ENCODE assay signal across 8 mouse cellular contexts in the genomic region with DNA sequence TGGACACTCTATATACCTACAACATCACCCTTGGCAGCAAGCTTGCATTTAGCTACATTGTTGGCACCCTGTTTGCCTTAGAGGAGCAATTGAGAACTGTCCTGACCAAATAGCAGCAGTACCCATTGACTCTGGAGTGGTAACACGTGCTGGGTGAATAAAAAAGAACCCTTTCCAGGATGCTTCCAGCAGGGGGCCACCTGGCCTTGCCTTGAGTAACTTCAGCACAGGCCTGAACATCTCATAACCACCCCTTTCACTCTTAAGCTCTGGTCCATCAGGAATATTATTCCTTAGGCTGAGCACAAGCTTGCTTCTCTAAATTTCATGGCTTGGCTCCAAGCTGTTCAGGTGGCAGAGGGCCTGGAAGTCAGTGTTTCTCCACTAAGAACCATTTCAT. TPM values are rescaled to one million over a fixed set of nuclear protein-coding genes. Genes with fewer than 3 reads are reported as not detected.
DNase-seq lines count a peak whose midpoint lies in the region; ATAC-seq and TF ChIP-seq lines count a peak whose summit lies in the region.
"Had no signal": no experiment of that assay in that cellular context is flagged by ENCODE, and none has a peak within 500 bp of the region (broad histone marks: within the 10 kb centered on the region; RNA-seq: fewer than 3 reads in every experiment).

No protein-coding gene starts in this region.

- no peaks in the 10 kb centered on the region for H3K79me2 ChIP-seq in MEL (ENCODE audit: control insufficient read depth, insufficient read depth, low read length, poor library complexity)

- H3K27me3 ChIP-seq in MEL (ENCODE audit: control insufficient read depth in 1 of 2, insufficient read depth in 2 of 2, low read length in 2 of 2) = no peaks in the 10 kb centered on the region
- H3K27me3 ChIP-seq in forebrain, embryonic 12.5 days = no peaks in the 10 kb centered on the region; the same call in 1 of the 2 replicates
- no peaks in the 10 kb centered on the region for H3K27me3 ChIP-seq in hindbrain, embryonic 16.5 days (replicated peaks; ENCODE audit: control insufficient read depth, insufficient read depth, low read length)

- H3K9me3 ChIP-seq in MEL (replicated peaks; ENCODE audit: insufficient read depth, low read length) = no peaks in the 10 kb centered on the region
- no peaks in the 10 kb centered on the region for H3K9me3 ChIP-seq in forebrain, embryonic 12.5 days
- H3K9me3 ChIP-seq in hindbrain, embryonic 16.5 days (ENCODE audit: control insufficient read depth, low read length) = no peaks in the 10 kb centered on the region

- H3K4me3 ChIP-seq in MEL (ENCODE audit: control insufficient read depth in 1 of 2, insufficient read depth in 1 of 2, low read depth in 2 of 2, low read length in 2 of 2) = no peak overlapping the region
- H3K4me3 ChIP-seq in bone marrow, adult 2 months (replicated peaks; ENCODE audit: control insufficient read depth, low read depth, low read length) = no peak overlapping the region
- H3K4me3 ChIP-seq in forebrain, embryonic 12.5 days (replicated peaks) = no peak overlapping the region
- H3K4me3 ChIP-seq in hindbrain, embryonic 16.5 days (ENCODE audit: low read length) = no peak overlapping the region

- peaks cover 0 to 3% of the 10 kb centered on the region in 2 experiments; a peak in 1 of 4 replicates for H3K4me1 ChIP-seq in MEL (ENCODE audit: control insufficient read depth in 1 of 2, insufficient read depth in 2 of 2, low read length in 2 of 2)
- no peaks in the 10 kb centered on the region for H3K4me1 ChIP-seq in bone marrow, adult 2 months (ENCODE audit: control insufficient read depth, insufficient read depth, low read length)
- H3K4me1 ChIP-seq in forebrain, embryonic 12.5 days = no peaks in the 10 kb centered on the region
- no peaks in the 10 kb centered on the region for H3K4me1 ChIP-seq in hindbrain, embryonic 16.5 days (ENCODE audit: control insufficient read depth, insufficient read depth, low read depth, low read length)

- peak; percentile 56 for DNase-seq in MEL (ENCODE audit: low read depth, low spot score)
- peak; percentile 29 for DNase-seq in left cerebral cortex, adult 11 months (ENCODE audit: low spot score)
- peak; percentile 44 to 59 for DNase-seq in right cerebral cortex, postnatal 36 days (ENCODE audit: low spot score in 2 of 2)

- TF ChIP-seq CTCF in MEL (IDR thresholded peaks at IDR 0.05 in 2 of 3, conservative IDR thresholded peaks at IDR 0.05 in 1 of 3; ENCODE audit: control insufficient read depth in 1 of 3, insufficient read depth in 1 of 3, low read depth in 2 of 3, low read length in 3 of 3, poor library complexity in 1 of 3, severe bottlenecking in 1 of 3) = peak; percentile 40 to 67 (median 65)
- TF ChIP-seq CTCF in bone marrow, adult 2 months (IDR thresholded peaks at IDR 0.05; ENCODE audit: control insufficient read depth, insufficient read depth, low read length) = peak; percentile 36; the same call in 1 of the 2 replicates

- WGBS in bone marrow, adult 2 months = 17% methylated on average over 1 of the region's 1 CpGs
- WGBS in forebrain, embryonic 12.5 days = 29% methylated on average over 1 of the region's 1 CpGs
- 12% methylated on average over 1 of the region's 1 CpGs for WGBS in hindbrain, embryonic 16.5 days

- H3K27ac ChIP-seq in MEL (ENCODE audit: control insufficient read depth, low read depth, low read length) = no peak overlapping the region
- no peak overlapping the region for H3K27ac ChIP-seq in bone marrow, adult 2 months (ENCODE audit: control insufficient read depth, insufficient read depth, low read depth, low read length, poor library complexity)
- no peak overlapping the region for H3K27ac ChIP-seq in forebrain, embryonic 12.5 days
- no peak overlapping the region for H3K27ac ChIP-seq in hindbrain, embryonic 16.5 days (ENCODE audit: low read depth, low read length)
- H3K27ac ChIP-seq: macrophage had no signal

- H3K9ac ChIP-seq in MEL (ENCODE audit: control insufficient read depth, low read depth, low read length, poor library complexity, severe bottlenecking) = no peak overlapping the region
- H3K9ac ChIP-seq in forebrain, embryonic 12.5 days = no peak overlapping the region
- H3K9ac ChIP-seq in hindbrain, embryonic 16.5 days (ENCODE audit: low read depth, low read length) = no peak overlapping the region

- TF ChIP-seq EP300 in MEL (IDR thresholded peaks at IDR 0.05; ENCODE audit: low read depth in 1 of 2, low read length in 2 of 2) = no peak

- no peaks in the 10 kb centered on the region for H3K36me3 ChIP-seq in MEL (ENCODE audit: control insufficient read depth in 1 of 2, insufficient read depth in 2 of 2, low read length in 2 of 2)
- peaks cover 3% of the 10 kb centered on the region; the same call in 1 of the 2 replicates for H3K36me3 ChIP-seq in forebrain, embryonic 12.5 days (replicated peaks)
- H3K36me3 ChIP-seq in hindbrain, embryonic 16.5 days (ENCODE audit: control insufficient read depth, insufficient read depth, low read length) = no peaks in the 10 kb centered on the region

- ATAC-seq in forebrain, embryonic 12.5 days (ENCODE audit: low FRiP score) = peak; percentile 62
- 0 out of 2 replicates have a peak, but pooled peaks have one; percentile 34 for ATAC-seq in hindbrain, embryonic 16.5 days
- ATAC-seq in megakaryocyte progenitor cell, adult 5-6 weeks (replicated peaks; ENCODE audit: poor library complexity) = peak; percentile 78

- TF ChIP-seq POLR2A in MEL (IDR thresholded peaks at IDR 0.05; ENCODE audit: control insufficient read depth in 1 of 2, insufficient read depth in 1 of 2, low read depth in 1 of 2, low read length in 2 of 2, poor library complexity in 1 of 2) = no peak
- TF ChIP-seq POLR2A in bone marrow, adult 2 months (IDR thresholded peaks at IDR 0.05; ENCODE audit: borderline replicate concordance, control insufficient read depth, low read depth, low read length) = no peak

- peak; percentile 74 for TF ChIP-seq RAD21 in MEL (IDR thresholded peaks at IDR 0.05; ENCODE audit: low read depth, low read length)

- no peak overlapping the region for H3K4me2 ChIP-seq in forebrain, embryonic 12.5 days
- no peak overlapping the region for H3K4me2 ChIP-seq in hindbrain, embryonic 16.5 days (ENCODE audit: low read length)

TF ChIP-seq in MEL, 35 proteins besides CTCF, POLR2A, EP300 and RAD21:
- no peak for TF ChIP-seq TAL1 (IDR thresholded peaks at IDR 0.05; ENCODE audit: low read length)
- TF ChIP-seq SIN3A (IDR thresholded peaks at IDR 0.05; ENCODE audit: low read length) = no peak
- no peak for TF ChIP-seq MYB (IDR thresholded peaks at IDR 0.05; ENCODE audit: low read depth, low read length)
- TF ChIP-seq ETS1 (IDR thresholded peaks at IDR 0.05; ENCODE audit: low read depth, low read length) = no peak
- no peak for TF ChIP-seq CHD1 (IDR thresholded peaks at IDR 0.05; ENCODE audit: low read depth, low read length)
- peak; percentile 54 for TF ChIP-seq ZC3H11A (IDR thresholded peaks at IDR 0.05; ENCODE audit: low read depth, low read length)
- no peak for TF ChIP-seq ZNF384 (IDR thresholded peaks at IDR 0.05; ENCODE audit: low read depth, low read length)
- TF ChIP-seq NRF1 (IDR thresholded peaks at IDR 0.05; ENCODE audit: insufficient read depth, low read depth, low read length, poor library complexity, severe bottlenecking) = no peak
- TF ChIP-seq ZKSCAN1 (IDR thresholded peaks at IDR 0.05; ENCODE audit: low read depth, low read length) = no peak
- TF ChIP-seq MYC (IDR thresholded peaks at IDR 0.05; ENCODE audit: low read depth, low read length) = no peak
- TF ChIP-seq SMC3 (IDR thresholded peaks at IDR 0.05; ENCODE audit: low read depth, low read length) = peak; percentile 76
- TF ChIP-seq ELF1 (IDR thresholded peaks at IDR 0.05; ENCODE audit: low read depth, low read length) = no peak
- TF ChIP-seq MAFK (IDR thresholded peaks at IDR 0.05; ENCODE audit: borderline replicate concordance, low read depth, low read length) = no peak
- no peak for TF ChIP-seq TCF12 (IDR thresholded peaks at IDR 0.05; ENCODE audit: low read depth, low read length)

RNA-seq across cellular contexts. Expression of gene Tmtc4, which starts 30.5 kb away (rescaled TPM):
- 9.2 and 11.5 TPM in 2 replicates for total RNA-seq in MEL (2012; rRNA removed)
- 10 to 100 TPM in 1 of 2 experiments, not detected in 1; 10.4 TPM for polyA plus RNA-seq in MEL (2012; ENCODE audit: insufficient read depth in 1 of 2, insufficient read length in 2 of 2, low read depth in 1 of 2, low replicate concordance in 2 of 2, missing spikeins in 1 of 2)
- 3.4 TPM in 1 of 2 replicates, not detected in the other for polyA plus RNA-seq in bone marrow, adult 2 months (2011; ENCODE audit: insufficient read depth, insufficient read length, low replicate concordance, missing spikeins)
- polyA plus RNA-seq in forebrain, embryonic 12.5 days (2016; fragmentation: Nextera tagmentation; extraction: Ambion mirVana) = 37.3 and 39.3 TPM in 2 replicates
- 47.1 and 50.3 TPM in 2 replicates for polyA plus RNA-seq in hindbrain, embryonic 16.5 days (2015; fragmentation: Nextera tagmentation; extraction: Ambion mirVana)
- total RNA-seq in megakaryocyte progenitor cell, adult 5-6 weeks (2015) = 7.5 and 7.7 TPM in 2 replicates
- 8.1 and 8.3 TPM in 2 replicates for total RNA-seq in megakaryocyte progenitor cell, adult 5-6 weeks (2017)

RNA-seq across cellular contexts. Expression of gene Ggact, which starts 39.8 kb away (rescaled TPM):
- total RNA-seq in MEL (2012; rRNA removed) = 47.9 and 54.0 TPM in 2 replicates
- 10 to 100 TPM in 1 of 2 experiments, not detected in 1; 64.8 TPM for polyA plus RNA-seq in MEL (2012; ENCODE audit: insufficient read depth in 1 of 2, insufficient read length in 2 of 2, low read depth in 1 of 2, low replicate concordance in 2 of 2, missing spikeins in 1 of 2)
- polyA plus RNA-seq in bone marrow, adult 2 months (2011; ENCODE audit: insufficient read depth, insufficient read length, low replicate concordance, missing spikeins) = 4.6 and 15.9 TPM in 2 replicates
- polyA plus RNA-seq in forebrain, embryonic 12.5 days (2016; fragmentation: Nextera tagmentation; extraction: Ambion mirVana) = 4.6 and 6.3 TPM in 2 replicates
- polyA plus RNA-seq in hindbrain, embryonic 16.5 days (2015; fragmentation: Nextera tagmentation; extraction: Ambion mirVana) = 13.6 and 14.7 TPM in 2 replicates
- 6.2 and 9.9 TPM in 2 replicates for total RNA-seq in megakaryocyte progenitor cell, adult 5-6 weeks (2015)
- 3.7 and 7.9 TPM in 2 replicates for total RNA-seq in megakaryocyte progenitor cell, adult 5-6 weeks (2017)
